Mouse (Mus musculus) kidney, postnatal 0 days (tissue): Measurements from ENCODE around the gene Atp2a3. TPM values are rescaled to one million over a fixed set of nuclear protein-coding genes. Genes with fewer than 3 reads are reported as not detected.
A peak's percentile ranks its signal among the peaks of the same experiment; 100 is the strongest.

Experiments used
- ATAC-seq: fragments of 200-750 bp; cut with Nextera tagmentation; replicated peaks from 2 replicates; pipeline ENCODE4 v1.8.0; 2017; ENCODE audit warnings: low read depth, moderate number of reproducible peaks, moderate TSS enrichment, moderate library complexity; ENCODE audit not compliant: low FRiP score
- DNase-seq: peaks from one replicate; pipeline ENCODE4 v3.0.0-alpha.2; 2016; ENCODE audit warnings: low spot score
- H3K27ac ChIP-seq: fragments of 300-500 bp; sonication (generic); 2 replicates; pipeline ENCODE4 v1.5.1; 2014; ENCODE audit warnings: mild to moderate bottlenecking
- H3K27me3 ChIP-seq: fragments of 300-500 bp; sonication (generic); 2 replicates; pipeline ENCODE4 v1.6.1; 2014; ENCODE audit warnings: low read length, mixed read lengths; ENCODE audit not compliant: insufficient read depth
- H3K36me3 ChIP-seq: fragments of 300-500 bp; sonication (generic); 2 replicates; pipeline ENCODE4 v1.6.1; 2014; ENCODE audit warnings: low read length, mixed read lengths; ENCODE audit not compliant: insufficient read depth
- H3K4me1 ChIP-seq: fragments of 300-500 bp; sonication (generic); replicated peaks from 2 replicates; pipeline ENCODE4 v1.6.1; 2014; ENCODE audit warnings: antibody characterized with exemption, low read length, mixed read lengths; ENCODE audit not compliant: insufficient read depth
- H3K4me2 ChIP-seq: fragments of 300-500 bp; sonication (generic); 2 replicates; pipeline ENCODE4 v1.6.1; 2014; ENCODE audit warnings: mild to moderate bottlenecking, low read length, moderate library complexity, mixed read lengths
- H3K4me3 ChIP-seq: fragments of 300-500 bp; sonication (generic); replicated peaks from 2 replicates; pipeline ENCODE4 v1.5.1; 2014; ENCODE audit warnings: low read depth, low read length
- H3K9ac ChIP-seq: fragments of 300-500 bp; sonication (generic); 2 replicates; pipeline ENCODE4 v1.6.1; 2014; ENCODE audit warnings: low read depth, low read length
- H3K9me3 ChIP-seq: fragments of 300-500 bp; sonication (generic); replicated peaks from 2 replicates; pipeline ENCODE4 v1.6.1; 2016; ENCODE audit warnings: low read length, inconsistent platforms, mixed read lengths
- CTCF ChIP-seq: IDR thresholded peaks from 2 replicates; pipeline ENCODE4 v1.5.1; 2016; ENCODE audit warnings: antibody characterized with exemption, low read depth, mild to moderate bottlenecking, moderate library complexity
- WGBS: fragments of 180-500 bp; shearing (Covaris S2); extraction: QIAGEN DNeasy Blood & Tissue Kit; methylation state at CpG from one replicate; pipeline ENCODE4 v1.1.7; 2014; 5-methylcytosine and 5-hydroxymethylcytosine counted together
- polyA plus RNA-seq: library from polyadenylated mRNA; unstranded; fragments of >200 nt; fragmentation: Nextera tagmentation; extraction: Ambion mirVana; gene quantifications from 2 replicates; pipeline ENCODE4 v1.2.1, GENCODE M21; 2015

Gene Atp2a3
- polyA plus RNA-seq, 1 experiment from 2014 or later = 9.9 TPM

GRCm38 (mm10) chr11:73024236-73024904 lies 63.4 kb downstream of the Atp2a3 start:
- WGBS = 42% methylated on average over 7 of the region's 7 CpGs
- DNase-seq (peak; percentile 79), ATAC-seq (peak; percentile 50)
- Histone ChIP-seq H3K9ac (no peak overlapping the region), H3K4me3 (no peak overlapping the region), H3K27ac (no peak overlapping the region), H3K27me3 (no peaks in the 10 kb centered on the region), H3K4me2 (0 out of 2 replicates have a peak overlapping the region, but pooled peaks have one; percentile 5), H3K36me3 (no peaks in the 10 kb centered on the region), H3K4me1 (peaks cover 13% of the 10 kb centered on the region; the same call in 1 of the 2 replicates), H3K9me3 (no peaks in the 10 kb centered on the region)
- TF ChIP-seq CTCF = no peak

- peaks cover 8% of the 10 kb centered on the region; the same call in 1 of the 2 replicates for H3K4me1 ChIP-seq
- no peak overlapping the region for H3K4me3 ChIP-seq
- no peak for TF ChIP-seq CTCF
- H3K27ac ChIP-seq = no peak overlapping the region
- WGBS = 65% methylated on average over 8 of the region's 8 CpGs
- H3K27me3 ChIP-seq = no peaks in the 10 kb centered on the region
- no peak overlapping the region for H3K4me2 ChIP-seq
- DNase-seq = no peak
- no peak overlapping the region for H3K9ac ChIP-seq
- no peaks in the 10 kb centered on the region for H3K36me3 ChIP-seq
- ATAC-seq = no peak
- H3K9me3 ChIP-seq = no peaks in the 10 kb centered on the region
Observed at GRCm38 (mm10) chr11:73026961-73027360, 66.0 kb downstream of the Atp2a3 start.

GRCm38 (mm10) chr11:73030821-73031498 lies 70.0 kb downstream of the Atp2a3 start:
- no peaks in the 10 kb centered on the region for H3K4me1 ChIP-seq
- peak overlapping the region; percentile 55 for H3K4me2 ChIP-seq
- H3K4me3 ChIP-seq = 0 out of 2 replicates have a peak overlapping the region, but pooled peaks have one; percentile 9
- no peak overlapping the region for H3K27ac ChIP-seq
- no peaks in the 10 kb centered on the region for H3K27me3 ChIP-seq
- peak; percentile 28; the same call in 1 of the 2 replicates for TF ChIP-seq CTCF
- no peaks in the 10 kb centered on the region for H3K9me3 ChIP-seq
- H3K36me3 ChIP-seq = no peaks in the 10 kb centered on the region
- H3K9ac ChIP-seq = 0 out of 2 replicates have a peak overlapping the region, but pooled peaks have one; percentile 20
- ATAC-seq = peak; percentile 86
- peak; percentile 98 for DNase-seq
- 20% methylated on average over 20 of the region's 20 CpGs for WGBS

GRCm38 (mm10) chr11:73031536-73031935 lies 70.6 kb downstream of the Atp2a3 start:
- Histone ChIP-seq H3K4me2 (peak overlapping the region; percentile 55; the same call in 1 of the 2 replicates), H3K27ac (no peak overlapping the region), H3K36me3 (no peaks in the 10 kb centered on the region), H3K9me3 (no peaks in the 10 kb centered on the region), H3K4me1 (no peaks in the 10 kb centered on the region), H3K4me3 (no peak overlapping the region), H3K27me3 (no peaks in the 10 kb centered on the region), H3K9ac (0 out of 2 replicates have a peak overlapping the region, but pooled peaks have one; percentile 20)
- ATAC-seq = no peak
- TF ChIP-seq CTCF = no peak
- 67% methylated on average over 5 of the region's 5 CpGs for WGBS
- no peak for DNase-seq

- H3K4me2 ChIP-seq = no peak overlapping the region
- DNase-seq = no peak
- H3K4me1 ChIP-seq = no peaks in the 10 kb centered on the region
- H3K9me3 ChIP-seq = no peaks in the 10 kb centered on the region
- no peak overlapping the region for H3K4me3 ChIP-seq
- H3K27me3 ChIP-seq = no peaks in the 10 kb centered on the region
- no peak overlapping the region for H3K27ac ChIP-seq
- H3K9ac ChIP-seq = no peak overlapping the region
- no peak for TF ChIP-seq CTCF
- 79% methylated on average over 7 of the region's 7 CpGs for WGBS
- no peaks in the 10 kb centered on the region for H3K36me3 ChIP-seq
- ATAC-seq = no peak
Observed at GRCm38 (mm10) chr11:73036077-73036476, 75.1 kb downstream of the Atp2a3 start.

- Histone ChIP-seq H3K4me3 (no peak overlapping the region), H3K4me2 (no peak overlapping the region), H3K36me3 (no peaks in the 10 kb centered on the region), H3K4me1 (no peaks in the 10 kb centered on the region), H3K27ac (no peak overlapping the region), H3K27me3 (no peaks in the 10 kb centered on the region), H3K9me3 (no peaks in the 10 kb centered on the region), H3K9ac (no peak overlapping the region)
- DNase-seq = no peak
- 49% methylated on average over 6 of the region's 6 CpGs for WGBS
- no peak for TF ChIP-seq CTCF
- ATAC-seq = peak; percentile 38; the same call in 1 of the 2 replicates
Observed at GRCm38 (mm10) chr11:73036889-73037288, 75.9 kb downstream of the Atp2a3 start.
